Mouse (Mus musculus) midbrain, embryonic 13.5 days (tissue): ENCODE results near the gene Pan3. TPM values are rescaled to one million over a fixed set of nuclear protein-coding genes. Genes with fewer than 3 reads are reported as not detected.

Experiments
- ATAC-seq: fragments of 200-750 bp; cut with Nextera tagmentation; 2 replicates; pipeline ENCODE4 v1.8.0; 2017; ENCODE audit warnings: mild to moderate bottlenecking, moderate TSS enrichment, moderate library complexity
- H3K27ac ChIP-seq: fragments of 300-500 bp; sonication (generic); 2 replicates; pipeline ENCODE4 v1.5.1; 2015; ENCODE audit warnings: inconsistent platforms, mild to moderate bottlenecking, moderate library complexity
- H3K27me3 ChIP-seq: fragments of 300-500 bp; sonication (generic); 2 replicates; pipeline ENCODE4 v1.6.1; 2015; ENCODE audit warnings: mild to moderate bottlenecking, inconsistent platforms
- H3K36me3 ChIP-seq: fragments of 300-500 bp; sonication (generic); 2 replicates; pipeline ENCODE4 v1.6.1; 2015; ENCODE audit warnings: mild to moderate bottlenecking, inconsistent platforms
- H3K4me1 ChIP-seq: fragments of 300-500 bp; sonication (generic); replicated peaks from 2 replicates; pipeline ENCODE4 v1.6.1; 2015; ENCODE audit warnings: inconsistent platforms
- H3K4me2 ChIP-seq: fragments of 300-500 bp; sonication (generic); replicated peaks from 2 replicates; pipeline ENCODE4 v1.6.1; 2015; ENCODE audit warnings: moderate library complexity, mild to moderate bottlenecking, inconsistent platforms
- H3K4me3 ChIP-seq: fragments of 300-500 bp; sonication (generic); replicated peaks from 2 replicates; pipeline ENCODE4 v1.5.1; 2015; ENCODE audit warnings: mild to moderate bottlenecking, inconsistent platforms
- H3K9ac ChIP-seq: fragments of 300-500 bp; sonication (generic); replicated peaks from 2 replicates; pipeline ENCODE4 v1.6.1; 2015; ENCODE audit warnings: mild to moderate bottlenecking, inconsistent platforms
- H3K9me3 ChIP-seq: fragments of 300-500 bp; sonication (generic); 2 replicates; pipeline ENCODE4 v1.6.1; 2016; ENCODE audit warnings: mild to moderate bottlenecking, inconsistent platforms
- WGBS: fragments of 180-500 bp; shearing (Covaris S2); methylation state at CpG from one replicate; pipeline ENCODE4 v1.1.7; 2015; 5-methylcytosine and 5-hydroxymethylcytosine counted together
- polyA plus RNA-seq: library from polyadenylated mRNA; unstranded; fragments of >200 nt; fragmentation: Nextera tagmentation; extraction: Ambion mirVana; gene quantifications from 2 replicates; pipeline ENCODE4 v1.2.1, GENCODE M21; 2015

Pan3 gene
- polyA plus RNA-seq, 1 experiment from 2014 or later, result 68.3 TPM

GRCm38 (mm10) chr5:147435751-147436150, 5.8 kb downstream of the Pan3 start:
- 86% methylated on average over 2 of the region's 2 CpGs for WGBS
- Histone ChIP-seq H3K4me2 (no peak overlapping the region), H3K9me3 (no peaks in the 10 kb centered on the region), H3K27me3 (no peaks in the 10 kb centered on the region), H3K4me1 (peaks cover 57% of the 10 kb centered on the region), H3K27ac (no peak overlapping the region), H3K4me3 (no peak overlapping the region), H3K36me3 (no peaks in the 10 kb centered on the region), H3K9ac (no peak overlapping the region)
- ATAC-seq, result no peak

- Histone ChIP-seq H3K27me3 (no peaks in the 10 kb centered on the region), H3K9me3 (no peaks in the 10 kb centered on the region), H3K9ac (no peak overlapping the region), H3K4me3 (no peak overlapping the region), H3K27ac (no peak overlapping the region), H3K4me2 (no peak overlapping the region), H3K36me3 (no peaks in the 10 kb centered on the region), H3K4me1 (peaks cover 55% of the 10 kb centered on the region)
- no peak for ATAC-seq
- 60% methylated on average over 5 of the region's 5 CpGs for WGBS
Measured at GRCm38 (mm10) chr5:147436491-147436890, 6.5 kb downstream of the Pan3 start.

GRCm38 (mm10) chr5:147440996-147441507, 11.1 kb downstream of the Pan3 start:
- ATAC-seq, result no peak
- H3K27ac ChIP-seq, result no peak overlapping the region
- H3K36me3 ChIP-seq, result no peaks in the 10 kb centered on the region
- H3K4me1 ChIP-seq, result peaks cover 20% of the 10 kb centered on the region
- H3K9me3 ChIP-seq, result no peaks in the 10 kb centered on the region
- WGBS, result 84% methylated on average over 3 of the region's 3 CpGs
- no peak overlapping the region for H3K4me2 ChIP-seq
- no peak overlapping the region for H3K4me3 ChIP-seq
- H3K9ac ChIP-seq, result no peak overlapping the region
- no peaks in the 10 kb centered on the region for H3K27me3 ChIP-seq

- Histone ChIP-seq H3K4me1 (peaks cover 11% of the 10 kb centered on the region; the same call in 1 of the 2 replicates), H3K27me3 (no peaks in the 10 kb centered on the region), H3K9ac (no peak overlapping the region), H3K27ac (no peak overlapping the region), H3K9me3 (no peaks in the 10 kb centered on the region), H3K4me2 (no peak overlapping the region), H3K36me3 (no peaks in the 10 kb centered on the region), H3K4me3 (no peak overlapping the region)
- no peak for ATAC-seq
- 87% methylated on average over 1 of the region's 1 CpGs for WGBS
Measured at GRCm38 (mm10) chr5:147441979-147442378, 12.0 kb downstream of the Pan3 start.

GRCm38 (mm10) chr5:147442741-147443140, 12.8 kb downstream of the Pan3 start:
- H3K4me2 ChIP-seq, result no peak overlapping the region
- peaks cover 8% of the 10 kb centered on the region; the same call in 1 of the 2 replicates for H3K4me1 ChIP-seq
- H3K27ac ChIP-seq, result no peak overlapping the region
- H3K9me3 ChIP-seq, result no peaks in the 10 kb centered on the region
- no peak for ATAC-seq
- H3K4me3 ChIP-seq, result no peak overlapping the region
- no peaks in the 10 kb centered on the region for H3K27me3 ChIP-seq
- WGBS, result 77% methylated on average over 4 of the region's 4 CpGs
- H3K9ac ChIP-seq, result no peak overlapping the region
- no peaks in the 10 kb centered on the region for H3K36me3 ChIP-seq

GRCm38 (mm10) chr5:147444298-147444697, 14.3 kb downstream of the Pan3 start:
- no peak for ATAC-seq
- Histone ChIP-seq H3K27ac (no peak overlapping the region), H3K4me3 (no peak overlapping the region), H3K4me2 (no peak overlapping the region), H3K9ac (no peak overlapping the region), H3K4me1 (peaks cover 9% of the 10 kb centered on the region), H3K36me3 (no peaks in the 10 kb centered on the region), H3K9me3 (no peaks in the 10 kb centered on the region), H3K27me3 (no peaks in the 10 kb centered on the region)
- WGBS, result 93% methylated on average over 6 of the region's 6 CpGs

GRCm38 (mm10) chr5:147444757-147445156, 14.8 kb downstream of the Pan3 start:
- ATAC-seq, result no peak
- no peak overlapping the region for H3K4me2 ChIP-seq
- no peak overlapping the region for H3K4me3 ChIP-seq
- WGBS, result 88% methylated on average over 2 of the region's 2 CpGs
- H3K27me3 ChIP-seq, result no peaks in the 10 kb centered on the region
- no peaks in the 10 kb centered on the region for H3K36me3 ChIP-seq
- H3K9ac ChIP-seq, result no peak overlapping the region
- H3K4me1 ChIP-seq, result peaks cover 9% of the 10 kb centered on the region
- no peaks in the 10 kb centered on the region for H3K9me3 ChIP-seq
- no peak overlapping the region for H3K27ac ChIP-seq

GRCm38 (mm10) chr5:147445252-147445651, 15.3 kb downstream of the Pan3 start:
- no peak overlapping the region for H3K4me3 ChIP-seq
- H3K27ac ChIP-seq, result no peak overlapping the region
- H3K4me1 ChIP-seq, result peaks cover 9% of the 10 kb centered on the region
- H3K4me2 ChIP-seq, result no peak overlapping the region
- WGBS, result 93% methylated on average over 4 of the region's 4 CpGs
- H3K9ac ChIP-seq, result no peak overlapping the region
- no peak for ATAC-seq
- H3K9me3 ChIP-seq, result no peaks in the 10 kb centered on the region
- H3K36me3 ChIP-seq, result no peaks in the 10 kb centered on the region
- no peaks in the 10 kb centered on the region for H3K27me3 ChIP-seq

- Histone ChIP-seq H3K27me3 (no peaks in the 10 kb centered on the region), H3K4me3 (no peak overlapping the region), H3K4me2 (no peak overlapping the region), H3K4me1 (peaks cover 9% of the 10 kb centered on the region), H3K9me3 (no peaks in the 10 kb centered on the region), H3K27ac (no peak overlapping the region), H3K9ac (no peak overlapping the region), H3K36me3 (peaks cover 4% of the 10 kb centered on the region; the same call in 1 of the 2 replicates)
- WGBS, result 30% methylated on average over 4 of the region's 4 CpGs
- no peak for ATAC-seq
Measured at GRCm38 (mm10) chr5:147448526-147448925, 18.6 kb downstream of the Pan3 start.

GRCm38 (mm10) chr5:147448933-147449332, 19.0 kb downstream of the Pan3 start:
- WGBS, result 78% methylated on average over 4 of the region's 4 CpGs
- peaks cover 9% of the 10 kb centered on the region for H3K4me1 ChIP-seq
- peaks cover 4% of the 10 kb centered on the region; the same call in 1 of the 2 replicates for H3K36me3 ChIP-seq
- no peaks in the 10 kb centered on the region for H3K9me3 ChIP-seq
- no peak overlapping the region for H3K9ac ChIP-seq
- ATAC-seq, result no peak
- H3K27ac ChIP-seq, result no peak overlapping the region
- no peak overlapping the region for H3K4me2 ChIP-seq
- no peak overlapping the region for H3K4me3 ChIP-seq
- no peaks in the 10 kb centered on the region for H3K27me3 ChIP-seq

- WGBS, result 91% methylated on average over 4 of the region's 4 CpGs
Measured at GRCm38 (mm10) chr5:147456491-147456890, 26.5 kb downstream of the Pan3 start.

GRCm38 (mm10) chr5:147459821-147460567, 30.0 kb downstream of the Pan3 start:
- no peaks in the 10 kb centered on the region for H3K4me1 ChIP-seq
- no peak for ATAC-seq
- H3K9ac ChIP-seq, result no peak overlapping the region
- H3K4me3 ChIP-seq, result no peak overlapping the region
- peaks cover 11% of the 10 kb centered on the region for H3K36me3 ChIP-seq
- H3K27me3 ChIP-seq, result no peaks in the 10 kb centered on the region
- H3K27ac ChIP-seq, result no peak overlapping the region
- 74% methylated on average over 4 of the region's 4 CpGs for WGBS
- no peaks in the 10 kb centered on the region for H3K9me3 ChIP-seq
- no peak overlapping the region for H3K4me2 ChIP-seq

More at GRCm38 (mm10) chr5:147456491-147456890, 26.5 kb downstream of the Pan3 start:
- Histone ChIP-seq H3K36me3 (peaks cover 19% of the 10 kb centered on the region), H3K27ac (no peak overlapping the region), H3K27me3 (no peaks in the 10 kb centered on the region), H3K4me2 (no peak overlapping the region), H3K4me3 (no peak overlapping the region), H3K9me3 (no peaks in the 10 kb centered on the region), H3K9ac (no peak overlapping the region), H3K4me1 (no peaks in the 10 kb centered on the region)
- no peak for ATAC-seq
